Mouse (Mus musculus) gastrocnemius, postnatal 36 days (tissue): ENCODE measurements around the gene Cpd. TPM values are rescaled to one million over a fixed set of nuclear protein-coding genes. Genes with fewer than 3 reads are reported as not detected.

Experiments used
- total RNA-seq, 2 experiments: library from RNA; stranded (reverse); gene quantifications; 2 replicates each; pipeline ENCODE4 v1.2.3; 2021

The Cpd gene
- total RNA-seq, 2 experiments from 2014 or later = 28.2 to 28.9 TPM

Other genes starting within 250 kb of the Cpd start
- 10 to 100 TPM in 1 of 2 experiments, 1 to 10 TPM in 1; 8.2 to 12.7 TPM for gene Abr, start 224.7 kb downstream of the Cpd start, total RNA-seq
- gene Bhlha9, start 174.5 kb downstream of the Cpd start, total RNA-seq = not detected
- 1 to 10 TPM; 1.0 to 2.1 TPM for gene Trarg1, start 167.2 kb downstream of the Cpd start, total RNA-seq
- 10 to 100 TPM; 19.3 to 20.5 TPM for gene Gosr1, start 83.4 kb downstream of the Cpd start, total RNA-seq
- under 1 TPM in 1 of 2 experiments, not detected in 1; 0.41 TPM for gene Tmigd1, start 55.1 kb upstream of the Cpd start, total RNA-seq
- 10 to 100 TPM; 29.6 to 33.0 TPM for gene Blmh, start 77.8 kb upstream of the Cpd start, total RNA-seq
- gene Slc6a4, start 151.6 kb upstream of the Cpd start, total RNA-seq = under 1 TPM; 0.15 to 0.31 TPM
- gene Nsrp1, start 231.4 kb upstream of the Cpd start, total RNA-seq = 10 to 100 TPM; 10.5 to 13.5 TPM